Mouse (Mus musculus) testis, adult 2 months (tissue): ENCODE data around the gene Ccr1l1. TPM values are rescaled to one million over a fixed set of nuclear protein-coding genes. Genes with fewer than 3 reads are reported as not detected.
"Not testable (repeated sequence)": the region's sequence is repeated elsewhere in the genome, so short reads cannot be mapped to it uniquely, and the experiment has no call there.

ENCODE experiments used
- H3K27ac ChIP-seq: fragments of 200-500 bp; 2 replicates; pipeline ENCODE4 v1.5.1; 2012; ENCODE audit warnings: low read depth, low read length; ENCODE audit not compliant: control insufficient read depth, insufficient read depth
- H3K27me3 ChIP-seq: fragments of 200-500 bp; 2 replicates; pipeline ENCODE4 v1.6.1; 2012; ENCODE audit warnings: mild to moderate bottlenecking, low read length, moderate library complexity; ENCODE audit not compliant: control insufficient read depth, insufficient read depth
- H3K36me3 ChIP-seq: fragments of 200-500 bp; 2 replicates; pipeline ENCODE4 v1.6.1; 2012; ENCODE audit warnings: mild to moderate bottlenecking, low read length; ENCODE audit not compliant: control insufficient read depth, insufficient read depth
- H3K4me1 ChIP-seq: fragments of 200-500 bp; 2 replicates; pipeline ENCODE4 v1.6.1; 2012; ENCODE audit warnings: low read length; ENCODE audit not compliant: control insufficient read depth, insufficient read depth
- H3K4me3 ChIP-seq: fragments of 200-500 bp; 2 replicates; pipeline ENCODE4 v1.5.1; 2012; ENCODE audit warnings: low read depth, mild to moderate bottlenecking, low read length, moderate library complexity, mixed read lengths; ENCODE audit not compliant: control insufficient read depth
- CTCF ChIP-seq: fragments of 200-500 bp; IDR thresholded peaks from 2 replicates; pipeline ENCODE4 v1.5.1; 2012; ENCODE audit warnings: low read depth, mild to moderate bottlenecking, inconsistent platforms, low read length, moderate library complexity; ENCODE audit not compliant: control insufficient read depth, insufficient read depth, insufficient replicate concordance
- POLR2A ChIP-seq: fragments of 200-500 bp; IDR thresholded peaks from 2 replicates; pipeline ENCODE4 v1.6.1; 2012; ENCODE audit warnings: low read depth, mild to moderate bottlenecking, inconsistent platforms, low read length, moderate library complexity; ENCODE audit not compliant: control insufficient read depth
- polyA plus RNA-seq: library from polyadenylated mRNA; depleted of rRNA; stranded (reverse); fragments of >200 nt; gene quantifications from 2 replicates; pipeline ENCODE4 v1.2.3, GENCODE M21; 2012

Gene Ccr1l1
- polyA plus RNA-seq, 1 experiment = not detected

DNA sequence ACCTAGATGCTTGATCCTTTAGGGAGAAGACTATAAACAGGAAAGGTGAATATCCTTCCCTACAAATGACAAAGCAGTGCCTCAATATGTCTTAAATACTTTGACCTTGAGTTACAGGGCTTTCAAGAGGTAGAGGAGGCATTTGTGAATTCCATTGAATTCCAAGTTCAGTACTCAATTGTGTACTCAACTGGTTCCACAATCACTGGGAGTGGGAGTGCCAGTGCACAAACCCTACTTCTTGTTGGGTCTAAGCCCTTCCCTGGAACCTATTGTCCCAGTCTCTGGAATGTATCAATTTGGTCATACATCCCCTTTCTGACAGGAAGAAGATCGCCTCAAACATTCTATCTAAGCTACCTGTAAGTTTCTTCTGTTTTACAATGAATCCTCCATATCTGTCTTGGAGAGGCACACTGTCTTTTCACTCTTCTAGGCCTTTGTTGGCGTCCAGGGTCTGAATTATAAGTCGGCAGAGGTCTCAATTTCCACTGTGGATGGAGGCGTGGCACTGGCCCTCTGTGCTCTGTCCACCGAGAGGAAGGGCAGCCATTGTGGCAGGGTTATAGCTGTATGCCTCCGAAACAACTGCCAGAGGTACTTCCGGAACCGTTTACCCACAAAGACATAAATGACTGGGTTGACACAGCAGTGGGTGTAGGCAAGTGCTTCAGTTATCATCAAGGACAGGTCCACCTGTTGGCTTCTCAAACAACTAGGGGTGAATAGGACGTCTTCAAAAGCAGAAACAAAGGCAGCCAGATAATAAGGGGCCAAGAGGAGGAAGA is 1.1 kb downstream of the Ccr1l1 start:
- no peak for TF ChIP-seq POLR2A
- TF ChIP-seq CTCF = no peak
- no peaks in the 10 kb centered on the region for H3K4me1 ChIP-seq
- H3K27ac ChIP-seq = no peak overlapping the region
- H3K27me3 ChIP-seq = no peaks in the 10 kb centered on the region
- H3K36me3 ChIP-seq = no peaks in the 10 kb centered on the region
- H3K4me3 ChIP-seq = no peak overlapping the region

DNA sequence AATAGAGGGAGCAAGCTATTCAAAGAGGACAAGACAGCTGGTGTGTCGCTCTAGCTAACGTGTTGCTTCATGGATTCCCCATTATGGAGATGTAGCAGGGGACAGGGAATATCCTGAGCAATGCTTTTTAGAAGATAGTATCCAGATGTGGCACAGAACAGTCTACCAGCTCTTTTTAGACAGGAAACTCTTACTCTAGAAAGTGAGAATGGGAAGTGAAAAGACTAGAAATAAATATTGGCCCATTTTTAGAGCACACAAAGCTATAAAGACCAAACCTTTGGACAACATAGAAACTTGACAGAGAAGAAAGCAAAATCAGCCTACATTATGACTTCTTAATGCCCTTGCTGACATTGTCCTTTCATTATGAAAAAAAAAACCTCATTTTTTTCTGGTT is 2.6 kb downstream of the Ccr1l1 start:
- Histone ChIP-seq H3K36me3 (no peaks in the 10 kb centered on the region), H3K27me3 (no peaks in the 10 kb centered on the region)

GRCm38 (mm10) chr9:123968290-123968912 is 9.8 kb downstream of the Ccr1l1 start, which contains the start of gene Ccr1:
TSS of gene Ccr1 (minus strand) at chr9:123968692.
- Histone ChIP-seq H3K4me3 (no peak within 1 kb of the TSS), H3K4me1 (no peaks in the 10 kb centered on the region), H3K36me3 (no peaks in the 10 kb centered on the region), H3K27me3 (no peaks in the 10 kb centered on the region), H3K27ac (no peak within 1 kb of the TSS)
- TF ChIP-seq POLR2A = no peak

More for the DNA sequence above, 2.6 kb downstream of the Ccr1l1 start:
- Histone ChIP-seq H3K27ac (no peak overlapping the region), H3K4me1 (no peaks in the 10 kb centered on the region), H3K4me3 (no peak overlapping the region)
- no peak for TF ChIP-seq POLR2A
- TF ChIP-seq CTCF = no peak

- not testable (repeated sequence) for H3K4me3 ChIP-seq, H3K27ac ChIP-seq, H3K36me3 ChIP-seq, H3K4me1 ChIP-seq, H3K27me3 ChIP-seq
These were observed 11.2 kb downstream of the Ccr1l1 start for GRCm38 (mm10) chr9:123966858-123967495.

DNA sequence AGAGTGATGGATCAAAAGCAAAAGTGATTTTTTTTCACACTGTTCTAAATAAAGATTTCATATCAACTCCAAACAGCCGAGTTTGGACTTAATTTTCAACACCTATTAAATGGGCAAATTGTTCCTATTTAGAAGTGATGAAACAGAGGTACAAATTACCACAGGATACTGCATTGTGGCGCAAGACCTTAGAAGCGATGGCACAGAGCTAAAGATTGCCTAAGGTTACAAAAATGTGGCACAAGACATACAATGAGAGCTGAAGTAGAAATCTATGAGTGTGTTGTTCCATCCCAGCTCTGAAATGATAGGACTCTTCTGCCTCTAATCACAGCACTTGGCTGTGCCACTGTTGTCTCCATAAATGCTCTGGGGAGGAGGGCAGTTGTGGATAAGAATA is 13.4 kb downstream of the Ccr1l1 start:
- Histone ChIP-seq H3K4me3 (no peak overlapping the region), H3K36me3 (no peaks in the 10 kb centered on the region), H3K27ac (no peak overlapping the region), H3K27me3 (no peaks in the 10 kb centered on the region), H3K4me1 (no peaks in the 10 kb centered on the region)
- TF ChIP-seq POLR2A = no peak
- TF ChIP-seq CTCF = no peak

DNA sequence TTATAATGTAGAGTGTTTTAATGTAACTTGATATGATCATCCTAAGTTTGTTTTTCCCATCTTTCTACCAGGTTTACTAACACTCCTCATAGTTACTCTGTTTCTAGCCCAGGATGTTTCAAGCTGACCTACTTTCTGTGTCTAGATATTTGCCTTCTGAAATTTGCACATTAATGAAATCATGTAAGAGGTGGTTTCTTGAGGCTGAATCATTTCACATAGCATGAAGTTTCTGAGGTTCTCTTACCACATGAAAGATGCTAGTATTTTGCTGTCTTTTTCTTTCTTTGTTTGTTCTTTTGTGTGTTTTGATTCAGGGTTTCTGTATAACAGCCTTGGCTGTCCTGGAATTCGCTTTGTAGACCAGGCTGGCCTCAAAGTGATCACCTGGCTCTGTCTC is 18.0 kb downstream of the Ccr1l1 start:
- H3K4me3 ChIP-seq = no peak overlapping the region
- H3K27ac ChIP-seq = no peak overlapping the region
- H3K4me1 ChIP-seq = no peaks in the 10 kb centered on the region
- H3K36me3 ChIP-seq = no peaks in the 10 kb centered on the region
- no peaks in the 10 kb centered on the region for H3K27me3 ChIP-seq
- TF ChIP-seq CTCF = no peak
- no peak for TF ChIP-seq POLR2A

GRCm38 (mm10) chr9:123957911-123958413 is 20.2 kb downstream of the Ccr1l1 start:
- TF ChIP-seq CTCF (no peak), POLR2A (no peak)
- Histone ChIP-seq H3K4me3 (no peak overlapping the region), H3K27me3 (no peaks in the 10 kb centered on the region)

More at GRCm38 (mm10) chr9:123957911-123958413, 20.2 kb downstream of the Ccr1l1 start:
- H3K27ac ChIP-seq = no peak overlapping the region
- no peaks in the 10 kb centered on the region for H3K36me3 ChIP-seq
- H3K4me1 ChIP-seq = no peaks in the 10 kb centered on the region
